Comparison of ENCODE assay signal across 8 mouse cellular contexts in the genomic region with DNA sequence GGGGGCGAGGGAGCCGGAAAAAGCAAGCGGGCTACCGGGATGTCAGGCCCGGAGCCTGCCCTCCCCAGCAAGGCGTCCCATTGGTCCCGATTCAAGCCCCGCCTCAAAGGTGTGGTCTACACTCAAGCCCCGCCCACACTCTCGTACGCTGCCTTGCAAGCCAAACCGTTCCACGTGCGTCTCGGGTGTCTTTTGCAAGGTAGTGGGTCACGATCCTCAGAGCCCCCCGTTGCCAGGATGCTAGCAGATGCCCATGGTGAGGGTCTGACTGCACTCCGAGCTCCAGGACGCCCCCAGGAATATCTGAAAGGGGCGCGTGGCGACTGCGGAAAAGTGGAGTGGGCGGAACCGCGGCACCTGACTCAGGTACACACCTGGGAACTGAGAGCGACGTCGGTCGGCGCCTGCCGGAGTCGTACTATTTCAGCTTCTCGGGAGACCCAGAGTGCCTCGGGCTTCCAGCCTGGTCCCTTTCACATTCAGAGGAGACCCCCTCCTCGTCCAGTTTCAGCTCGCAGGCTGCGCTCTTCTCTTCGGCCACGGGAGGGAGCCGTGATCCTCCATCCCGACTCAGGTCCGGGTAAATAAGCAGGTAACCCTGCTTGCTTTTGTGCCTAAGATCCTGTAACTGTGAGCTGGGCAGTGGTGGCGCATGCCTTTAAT. TPM values are rescaled to one million over a fixed set of nuclear protein-coding genes. Genes with fewer than 3 reads are reported as not detected.
DNase-seq lines count a peak whose midpoint lies in the region; ATAC-seq and TF ChIP-seq lines count a peak whose summit lies in the region.

Gene Slc12a9 (minus strand): TSS at position 86 of the 663 bp plus-strand sequence.

- TF ChIP-seq POLR2A in bone marrow macrophage, adult 2 months (IDR thresholded peaks at IDR 0.05; ENCODE audit: borderline replicate concordance, low read depth, low read length): no peak
- TF ChIP-seq POLR2A in embryonic fibroblast, embryonic 13.5 days (IDR thresholded peaks at IDR 0.05; ENCODE audit: low read depth, low read length): peak; percentile 59; the same call in 1 of the 2 replicates

- TF ChIP-seq CTCF in bone marrow macrophage, adult 2 months (IDR thresholded peaks at IDR 0.05; ENCODE audit: low read depth, low read length): peak; percentile 44
- TF ChIP-seq CTCF in embryonic fibroblast, embryonic 13.5 days (IDR thresholded peaks at IDR 0.05; ENCODE audit: borderline replicate concordance, insufficient read depth, low read length): peak; percentile 74; the same call in 1 of the 2 replicates

- no peaks in the 10 kb centered on the region for H3K27me3 ChIP-seq in kidney, embryonic 15.5 days

- DNase-seq in A20 (ENCODE audit: low read depth, low spot score) (peak; percentile 95), liver (peak; percentile 93)
- DNase-seq in heart, adult 9 months (ENCODE audit: low spot score in 2 of 2): peak; percentile 92
- peak; percentile 93 to 94 for DNase-seq in spleen, postnatal 4 days (ENCODE audit: low spot score in 2 of 2)

- H3K9me3 ChIP-seq in kidney, embryonic 15.5 days (replicated peaks): no peaks in the 10 kb centered on the region

- H3K36me3 ChIP-seq in kidney, embryonic 15.5 days: no peaks in the 10 kb centered on the region; the same call in 1 of the 2 replicates

- H3K4me1 ChIP-seq in bone marrow macrophage, adult 2 months (ENCODE audit: control insufficient read depth, insufficient read depth, low read length): peaks cover 27% of the 10 kb centered on the region
- H3K4me1 ChIP-seq in embryonic fibroblast, embryonic 13.5 days (ENCODE audit: control insufficient read depth, insufficient read depth, low read length): no peaks in the 10 kb centered on the region
- H3K4me1 ChIP-seq in kidney, embryonic 15.5 days: peaks cover 23% of the 10 kb centered on the region

- WGBS in kidney, embryonic 15.5 days: under 1% methylated on average over 44 of the region's 44 CpGs

- peak within 1 kb of the TSS; percentile 60 for H3K4me3 ChIP-seq in bone marrow macrophage, adult 2 months (ENCODE audit: insufficient read depth, low read length)
- H3K4me3 ChIP-seq in embryonic fibroblast, embryonic 13.5 days (ENCODE audit: insufficient read depth, low read length): peak within 1 kb of the TSS; percentile 60
- peak within 1 kb of the TSS; percentile 77 for H3K4me3 ChIP-seq in kidney, embryonic 15.5 days (replicated peaks)

- H3K4me2 ChIP-seq in kidney, embryonic 15.5 days: peak within 1 kb of the TSS; percentile 97

- peak; percentile 94 for ATAC-seq in kidney, embryonic 15.5 days (replicated peaks; ENCODE audit: low FRiP score)
- peak; percentile 94 for ATAC-seq in monocyte, adult 5-6 weeks (replicated peaks; ENCODE audit: insufficient number of reproducible peaks, low FRiP score, low TSS enrichment, poor library complexity, severe bottlenecking)

- peak within 1 kb of the TSS; percentile 53 for H3K27ac ChIP-seq in bone marrow macrophage, adult 2 months (ENCODE audit: insufficient read depth, low read depth, low read length)
- H3K27ac ChIP-seq in embryonic fibroblast, embryonic 13.5 days (ENCODE audit: insufficient read depth, low read length): no peak within 1 kb of the TSS
- peak within 1 kb of the TSS; percentile 79 for H3K27ac ChIP-seq in kidney, embryonic 15.5 days

- peak within 1 kb of the TSS; percentile 66 for H3K9ac ChIP-seq in kidney, embryonic 15.5 days

RNA-seq across cellular contexts. Expression of gene Slc12a9, which starts in this region (rescaled TPM):
- polyA plus RNA-seq in bone marrow macrophage, adult 2 months (2012; ENCODE audit: insufficient read depth, insufficient read length, missing spikeins): 43.2 and 47.0 TPM in 2 replicates
- polyA plus RNA-seq in embryonic fibroblast, embryonic 13.5 days (2011; ENCODE audit: insufficient read length, low read depth, missing spikeins): 7.2 and 7.7 TPM in 2 replicates
- 14.2 and 16.0 TPM in 2 replicates for polyA plus RNA-seq in kidney, embryonic 15.5 days (2015; fragmentation: Nextera tagmentation; extraction: Ambion mirVana)
- 24.2 to 30.4 TPM (median 25.2 TPM) in 3 replicates for total RNA-seq in monocyte, adult 5-6 weeks (2017)
